Mouse (Mus musculus) kidney, embryonic 16.5 days (tissue): ENCODE results near the gene Chmp2a. TPM values are rescaled to one million over a fixed set of nuclear protein-coding genes. Genes with fewer than 3 reads are reported as not detected.
A peak's percentile ranks its signal among the peaks of the same experiment; 100 is the strongest.

Source experiments
- ATAC-seq: fragments of 200-750 bp; cut with Nextera tagmentation; 2 replicates; pipeline ENCODE4 v1.8.0; 2017; ENCODE audit warnings: moderate TSS enrichment; ENCODE audit not compliant: low FRiP score, low TSS enrichment
- H3K27ac ChIP-seq: fragments of 300-500 bp; sonication (generic); 2 replicates; pipeline ENCODE4 v1.5.1; 2014; ENCODE audit warnings: low read length
- H3K27me3 ChIP-seq: fragments of 300-500 bp; sonication (generic); 2 replicates; pipeline ENCODE4 v1.6.1; 2014; ENCODE audit warnings: low read length, control low read depth, mixed read lengths; ENCODE audit not compliant: insufficient read depth
- H3K36me3 ChIP-seq: fragments of 300-500 bp; sonication (generic); 2 replicates; pipeline ENCODE4 v1.6.1; 2014; ENCODE audit warnings: low read length, control low read depth, mixed read lengths; ENCODE audit not compliant: insufficient read depth
- H3K4me1 ChIP-seq: fragments of 300-500 bp; sonication (generic); 2 replicates; pipeline ENCODE4 v1.6.1; 2014; ENCODE audit warnings: low read length, control low read depth, mixed read lengths; ENCODE audit not compliant: insufficient read depth
- H3K4me2 ChIP-seq: fragments of 300-500 bp; sonication (generic); replicated peaks from 2 replicates; pipeline ENCODE4 v1.6.1; 2014; ENCODE audit warnings: low read depth, low read length
- H3K4me3 ChIP-seq: fragments of 300-500 bp; sonication (generic); 2 replicates; pipeline ENCODE4 v1.5.1; 2014; ENCODE audit warnings: mild to moderate bottlenecking, low read length
- H3K9ac ChIP-seq: fragments of 300-500 bp; sonication (generic); replicated peaks from 2 replicates; pipeline ENCODE4 v1.6.1; 2014; ENCODE audit warnings: low read length
- H3K9me3 ChIP-seq: fragments of 300-500 bp; sonication (generic); 2 replicates; pipeline ENCODE4 v1.6.1; 2016; ENCODE audit warnings: low read length, control low read depth
- WGBS: fragments of 180-500 bp; shearing (Covaris S2); extraction: QIAGEN DNeasy Blood & Tissue Kit; methylation state at CpG from one replicate; pipeline ENCODE4 v1.1.7; 2014; 5-methylcytosine and 5-hydroxymethylcytosine counted together
- polyA plus RNA-seq: library from polyadenylated mRNA; unstranded; fragments of >200 nt; fragmentation: Nextera tagmentation; extraction: Ambion mirVana; gene quantifications from 2 replicates; pipeline ENCODE4 v1.2.1, GENCODE M21; 2015

Gene Chmp2a
- polyA plus RNA-seq, 1 experiment from 2014 or later, result 162 TPM

- Histone ChIP-seq H3K9ac (no peak overlapping the region), H3K27ac (0 out of 2 replicates have a peak overlapping the region, but pooled peaks have one; percentile 0)
Measured at GRCm38 (mm10) chr7:13006531-13006930, 28.1 kb downstream of the Chmp2a start.

GRCm38 (mm10) chr7:13006011-13006410, 28.6 kb downstream of the Chmp2a start:
- WGBS, result 91% methylated on average over 17 of the region's 17 CpGs
- Histone ChIP-seq H3K36me3 (peaks cover 28% of the 10 kb centered on the region), H3K4me1 (peaks cover 31% of the 10 kb centered on the region), H3K27ac (no peak overlapping the region), H3K27me3 (no peaks in the 10 kb centered on the region), H3K4me3 (no peak overlapping the region), H3K9ac (no peak overlapping the region), H3K4me2 (no peak overlapping the region), H3K9me3 (no peaks in the 10 kb centered on the region)
- ATAC-seq, result no peak

More at GRCm38 (mm10) chr7:13006531-13006930, 28.1 kb downstream of the Chmp2a start:
- Histone ChIP-seq H3K9me3 (no peaks in the 10 kb centered on the region), H3K4me2 (no peak overlapping the region; the same call in 1 of the 2 replicates), H3K4me1 (peaks cover 31% of the 10 kb centered on the region), H3K36me3 (peaks cover 28% of the 10 kb centered on the region), H3K4me3 (no peak overlapping the region), H3K27me3 (no peaks in the 10 kb centered on the region)
- WGBS, result 85% methylated on average over 10 of the region's 10 CpGs
- no peak for ATAC-seq

GRCm38 (mm10) chr7:13003380-13003779, 31.2 kb downstream of the Chmp2a start:
- no peak for ATAC-seq
- H3K27ac ChIP-seq, result no peak overlapping the region
- peaks cover 28% of the 10 kb centered on the region for H3K36me3 ChIP-seq
- peaks cover 18% of the 10 kb centered on the region for H3K4me1 ChIP-seq
- no peak overlapping the region for H3K4me2 ChIP-seq
- no peaks in the 10 kb centered on the region for H3K9me3 ChIP-seq
- WGBS, result 83% methylated on average over 5 of the region's 5 CpGs
- H3K27me3 ChIP-seq, result no peaks in the 10 kb centered on the region
- no peak overlapping the region for H3K4me3 ChIP-seq
- H3K9ac ChIP-seq, result no peak overlapping the region

GRCm38 (mm10) chr7:13001584-13001983, 33.0 kb downstream of the Chmp2a start:
- no peak overlapping the region for H3K9ac ChIP-seq
- no peak overlapping the region for H3K27ac ChIP-seq
- H3K4me1 ChIP-seq, result 0 out of 2 replicates have a peak, but pooled peaks cover under 1% of the 10 kb centered on the region
- no peaks in the 10 kb centered on the region for H3K27me3 ChIP-seq
- no peak overlapping the region for H3K4me2 ChIP-seq
- WGBS, result 79% methylated on average over 1 of the region's 1 CpGs
- H3K9me3 ChIP-seq, result no peaks in the 10 kb centered on the region
- no peak overlapping the region for H3K4me3 ChIP-seq
- ATAC-seq, result no peak
- H3K36me3 ChIP-seq, result peaks cover 16% of the 10 kb centered on the region

- no peak for ATAC-seq
- 74% methylated on average over 3 of the region's 3 CpGs for WGBS
- H3K27me3 ChIP-seq, result no peaks in the 10 kb centered on the region
- no peak within 1 kb of the TSS for H3K4me2 ChIP-seq
- no peak within 1 kb of the TSS for H3K9ac ChIP-seq
- no peaks in the 10 kb centered on the region for H3K9me3 ChIP-seq
- no peak within 1 kb of the TSS for H3K4me3 ChIP-seq
- no peak within 1 kb of the TSS for H3K27ac ChIP-seq
- no peaks in the 10 kb centered on the region for H3K36me3 ChIP-seq
- H3K4me1 ChIP-seq, result no peaks in the 10 kb centered on the region
Measured at GRCm38 (mm10) chr7:12998851-12999250, 35.8 kb downstream of the Chmp2a start, which contains the start of gene Trim28. Gene Trim28, plus strand, starts transcription at chr7:12999114.

- H3K27ac ChIP-seq, result no peak within 1 kb of the TSS
- no peak within 1 kb of the TSS for H3K9ac ChIP-seq
- no peaks in the 10 kb centered on the region for H3K36me3 ChIP-seq
- H3K27me3 ChIP-seq, result no peaks in the 10 kb centered on the region
- no peaks in the 10 kb centered on the region for H3K4me1 ChIP-seq
- WGBS, result 69% methylated on average over 5 of the region's 5 CpGs
- H3K9me3 ChIP-seq, result no peaks in the 10 kb centered on the region
- H3K4me2 ChIP-seq, result no peak within 1 kb of the TSS
- ATAC-seq, result no peak
- H3K4me3 ChIP-seq, result no peak within 1 kb of the TSS
Measured at GRCm38 (mm10) chr7:12998053-12998452, 36.6 kb downstream of the Chmp2a start, which contains the start of gene Slc27a5. Gene Slc27a5, minus strand, starts transcription at chr7:12998192.

GRCm38 (mm10) chr7:12997230-12997629, 37.4 kb downstream of the Chmp2a start:
- no peaks in the 10 kb centered on the region for H3K4me1 ChIP-seq
- H3K4me2 ChIP-seq, result no peak overlapping the region
- no peak overlapping the region for H3K27ac ChIP-seq
- no peak overlapping the region for H3K9ac ChIP-seq
- no peaks in the 10 kb centered on the region for H3K27me3 ChIP-seq
- 69% methylated on average over 5 of the region's 5 CpGs for WGBS
- no peak for ATAC-seq
- H3K4me3 ChIP-seq, result no peak overlapping the region
- no peaks in the 10 kb centered on the region for H3K36me3 ChIP-seq
- no peaks in the 10 kb centered on the region for H3K9me3 ChIP-seq

GRCm38 (mm10) chr7:12995862-12996261, 38.7 kb downstream of the Chmp2a start:
- H3K27me3 ChIP-seq, result no peaks in the 10 kb centered on the region
- no peak for ATAC-seq
- H3K4me3 ChIP-seq, result no peak overlapping the region
- H3K27ac ChIP-seq, result no peak overlapping the region
- H3K9ac ChIP-seq, result no peak overlapping the region
- no peaks in the 10 kb centered on the region for H3K9me3 ChIP-seq
- no peaks in the 10 kb centered on the region for H3K4me1 ChIP-seq
- H3K4me2 ChIP-seq, result no peak overlapping the region
- H3K36me3 ChIP-seq, result no peaks in the 10 kb centered on the region

- no peaks in the 10 kb centered on the region for H3K9me3 ChIP-seq
- H3K4me3 ChIP-seq, result no peak overlapping the region
- no peaks in the 10 kb centered on the region for H3K27me3 ChIP-seq
- H3K4me2 ChIP-seq, result no peak overlapping the region
- H3K4me1 ChIP-seq, result no peaks in the 10 kb centered on the region
- 87% methylated on average over 10 of the region's 10 CpGs for WGBS
- no peak overlapping the region for H3K9ac ChIP-seq
- H3K36me3 ChIP-seq, result no peaks in the 10 kb centered on the region
- no peak overlapping the region for H3K27ac ChIP-seq
- ATAC-seq, result no peak
Measured at GRCm38 (mm10) chr7:12993148-12993547, 41.5 kb downstream of the Chmp2a start.

GRCm38 (mm10) chr7:12992222-12992621, 42.4 kb downstream of the Chmp2a start:
- Histone ChIP-seq H3K27me3 (no peaks in the 10 kb centered on the region), H3K4me2 (no peak overlapping the region), H3K4me3 (no peak overlapping the region), H3K9me3 (no peaks in the 10 kb centered on the region), H3K9ac (no peak overlapping the region), H3K36me3 (no peaks in the 10 kb centered on the region), H3K4me1 (no peaks in the 10 kb centered on the region), H3K27ac (no peak overlapping the region)
- ATAC-seq, result no peak
- 2% methylated on average over 3 of the region's 3 CpGs for WGBS
